In genomic region chr16:57669348-57669747, GRCm38 (mm10) we compare ENCODE assay signal across 9 mouse cellular contexts.
DNase-seq lines count a peak whose midpoint lies in the region; ATAC-seq and TF ChIP-seq lines count a peak whose summit lies in the region.
"Had no signal": no experiment of that assay in that cellular context is flagged by ENCODE, and none has a peak within 500 bp of the region (broad histone marks: within the 10 kb centered on the region; RNA-seq: fewer than 3 reads in every experiment).

No protein-coding gene starts in this region.

- H3K27me3 ChIP-seq in liver, adult 2 months (ENCODE audit: control insufficient read depth, insufficient read depth, low read length) = no peaks in the 10 kb centered on the region
- H3K27me3 ChIP-seq in liver, embryonic 11.5 days (replicated peaks; ENCODE audit: control insufficient read depth, insufficient read depth, low read length) = no peaks in the 10 kb centered on the region
- no peaks in the 10 kb centered on the region for H3K27me3 ChIP-seq in hindbrain, embryonic 16.5 days (replicated peaks; ENCODE audit: control insufficient read depth, insufficient read depth, low read length)
- H3K27me3 ChIP-seq: heart, embryonic 15.5 days had no signal

- no peak overlapping the region for H3K4me3 ChIP-seq in liver, adult 2 months (ENCODE audit: insufficient read depth, low read depth, low read length)
- no peak overlapping the region for H3K4me3 ChIP-seq in liver, embryonic 11.5 days (ENCODE audit: low read depth, low read length)
- no peak overlapping the region for H3K4me3 ChIP-seq in hindbrain, embryonic 16.5 days (ENCODE audit: low read length)
- H3K4me3 ChIP-seq: heart, embryonic 15.5 days had no signal

- H3K9me3 ChIP-seq in liver, embryonic 11.5 days (ENCODE audit: control insufficient read depth, low read length) = no peaks in the 10 kb centered on the region
- H3K9me3 ChIP-seq in hindbrain, embryonic 16.5 days (ENCODE audit: control insufficient read depth, low read length) = no peaks in the 10 kb centered on the region
- H3K9me3 ChIP-seq: heart, embryonic 15.5 days had no signal

- TF ChIP-seq POLR2A in liver, adult 2 months (IDR thresholded peaks at IDR 0.05; ENCODE audit: extremely low read depth, insufficient read depth, low read length) = no peak

- no peak overlapping the region for H3K27ac ChIP-seq in liver, adult 2 months (replicated peaks; ENCODE audit: insufficient read depth, low read depth, low read length)
- H3K27ac ChIP-seq in liver, embryonic 11.5 days (ENCODE audit: low read depth, low read length) = no peak overlapping the region
- H3K27ac ChIP-seq in hindbrain, embryonic 16.5 days (ENCODE audit: low read depth, low read length) = no peak overlapping the region
- H3K27ac ChIP-seq: heart, embryonic 15.5 days had no signal

- no peaks in the 10 kb centered on the region for H3K79me2 ChIP-seq in liver, adult 2 months (ENCODE audit: control insufficient read depth, insufficient read depth, low read length)

- TF ChIP-seq CTCF in liver, adult 2 months (IDR thresholded peaks at IDR 0.05; ENCODE audit: low read depth, low read length) = peak; percentile 38

- WGBS in liver, adult 2 months = 8% methylated on average over 3 of the region's 3 CpGs
- 17% methylated on average over 3 of the region's 3 CpGs for WGBS in liver, embryonic 11.5 days
- 11% methylated on average over 3 of the region's 3 CpGs for WGBS in hindbrain, embryonic 16.5 days

- H3K9ac ChIP-seq in liver, adult 2 months (ENCODE audit: low read depth, low read length) = no peak overlapping the region
- H3K9ac ChIP-seq in liver, embryonic 11.5 days (ENCODE audit: low read depth, low read length) = no peak overlapping the region
- no peak overlapping the region for H3K9ac ChIP-seq in hindbrain, embryonic 16.5 days (ENCODE audit: low read depth, low read length)
- H3K9ac ChIP-seq: heart, embryonic 15.5 days had no signal

- H3K4me2 ChIP-seq in liver, embryonic 11.5 days = no peak overlapping the region
- no peak overlapping the region for H3K4me2 ChIP-seq in hindbrain, embryonic 16.5 days (ENCODE audit: low read length)
- H3K4me2 ChIP-seq: heart, embryonic 15.5 days had no signal

- no peak for ATAC-seq in liver, embryonic 11.5 days (replicated peaks; ENCODE audit: low FRiP score)
- peak; percentile 50; the same call in 1 of the 2 replicates for ATAC-seq in hindbrain, embryonic 16.5 days

- H3K36me3 ChIP-seq in liver, adult 2 months (ENCODE audit: control insufficient read depth, insufficient read depth, low read length) = no peaks in the 10 kb centered on the region
- no peaks in the 10 kb centered on the region for H3K36me3 ChIP-seq in liver, embryonic 11.5 days (ENCODE audit: control insufficient read depth, insufficient read depth, low read length)
- H3K36me3 ChIP-seq in hindbrain, embryonic 16.5 days (ENCODE audit: control insufficient read depth, insufficient read depth, low read length) = no peaks in the 10 kb centered on the region
- H3K36me3 ChIP-seq: heart, embryonic 15.5 days had no signal

- peak; percentile 35 for DNase-seq in adrenal gland, postnatal 10 days
- DNase-seq in adrenal gland, postnatal 25 days = no peak
- peak; percentile 48 for DNase-seq in liver, adult 2 months (ENCODE audit: extremely low read depth, low read depth, low spot score)
- no peak for DNase-seq in liver, embryonic 11.5 days (ENCODE audit: low spot score)
- peak; percentile 9 for DNase-seq in c-Kit-positive CD71-positive TER-119-positive erythroid progenitor cells, embryonic 14.5 days (ENCODE audit: low spot score)
- peak; percentile 70 for DNase-seq in mesoderm, embryonic 11.5 days (ENCODE audit: low read depth, low spot score)
- DNase-seq in gastrocnemius, postnatal 4 days (ENCODE audit: low spot score in 2 of 2) = no peak

- H3K4me1 ChIP-seq in liver, adult 2 months (ENCODE audit: control insufficient read depth, insufficient read depth, low read length) = no peaks in the 10 kb centered on the region
- no peaks in the 10 kb centered on the region for H3K4me1 ChIP-seq in liver, embryonic 11.5 days (replicated peaks; ENCODE audit: control insufficient read depth, insufficient read depth, low read length)
- no peaks in the 10 kb centered on the region for H3K4me1 ChIP-seq in hindbrain, embryonic 16.5 days (ENCODE audit: control insufficient read depth, insufficient read depth, low read depth, low read length)
- H3K4me1 ChIP-seq: heart, embryonic 15.5 days had no signal

Comparison
In these comparisons a context has a peak if more than half of its experiments do, and no peak if none do; other contexts are left out.
1. DNase-seq: peak in adrenal gland, postnatal 10 days (single experiment), liver, adult 2 months (single experiment), c-Kit-positive CD71-positive TER-119-positive erythroid progenitor cells, embryonic 14.5 days (single experiment) and mesoderm, embryonic 11.5 days (single experiment); none in adrenal gland, postnatal 25 days (single experiment), liver, embryonic 11.5 days (single experiment) and gastrocnemius, postnatal 4 days (0 of 2).